Mouse (Mus musculus): Measurements from ENCODE around the gene Map7d1. TPM values are rescaled to one million over a fixed set of nuclear protein-coding genes. Genes with fewer than 3 reads are reported as not detected.

Gene Map7d1
- polyA plus RNA-seq, 1 experiment from 2014 or later = 68.2 TPM

DNA sequence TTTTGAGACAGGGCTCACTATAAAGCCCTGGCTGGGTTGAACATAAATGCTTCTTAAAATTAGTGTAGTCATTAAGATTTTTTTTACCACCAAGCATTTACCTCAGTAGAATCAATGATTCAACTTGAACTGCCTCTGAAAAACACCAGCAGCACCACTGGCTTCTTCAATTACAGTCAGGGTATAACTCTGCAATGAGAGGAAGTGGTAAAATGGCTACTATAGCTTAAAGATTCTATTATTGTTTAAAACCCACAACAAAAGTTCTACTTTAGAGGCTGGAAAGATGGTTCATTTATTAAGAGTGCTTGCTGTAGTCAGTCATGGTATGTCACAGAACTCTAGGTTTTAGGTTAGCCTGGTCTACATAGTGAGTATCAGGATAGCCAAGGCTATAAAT is 61.9 kb downstream of the Map7d1 start:
- Histone ChIP-seq H3K27me3 (ENCODE audit: control insufficient read depth, insufficient read depth, low read depth, low read length) (no peaks in the 10 kb centered on the region), H3K4me1 (ENCODE audit: control insufficient read depth, insufficient read depth, low read length) (peaks cover 3% of the 10 kb centered on the region; the same call in 1 of the 2 replicates), H3K9me3 (replicated peaks; ENCODE audit: control insufficient read depth, low read length, poor library complexity, severe bottlenecking) (no peaks in the 10 kb centered on the region), H3K4me2 (ENCODE audit: low read length) (no peak overlapping the region), H3K9ac (ENCODE audit: low read depth, low read length) (no peak overlapping the region), H3K27ac (ENCODE audit: low read length) (no peak overlapping the region), H3K4me3 (ENCODE audit: low read depth, low read length) (no peak overlapping the region), H3K36me3 (ENCODE audit: control insufficient read depth, insufficient read depth, low read length) (peaks cover 3% of the 10 kb centered on the region; the same call in 1 of the 2 replicates)
- ATAC-seq = no peak

GRCm38 (mm10) chr4:126190636-126191035 is 65.5 kb downstream of the Map7d1 start:
- Histone ChIP-seq H3K9ac (ENCODE audit: low read depth, low read length) (no peak overlapping the region), H3K27me3 (ENCODE audit: control insufficient read depth, insufficient read depth, low read depth, low read length) (no peaks in the 10 kb centered on the region), H3K9me3 (replicated peaks; ENCODE audit: control insufficient read depth, low read length, poor library complexity, severe bottlenecking) (no peaks in the 10 kb centered on the region), H3K36me3 (ENCODE audit: control insufficient read depth, insufficient read depth, low read length) (peaks cover 3% of the 10 kb centered on the region; the same call in 1 of the 2 replicates), H3K4me2 (ENCODE audit: low read length) (no peak overlapping the region), H3K4me1 (ENCODE audit: control insufficient read depth, insufficient read depth, low read length) (no peaks in the 10 kb centered on the region; the same call in 1 of the 2 replicates), H3K27ac (ENCODE audit: low read length) (no peak overlapping the region), H3K4me3 (ENCODE audit: low read depth, low read length) (no peak overlapping the region)
- WGBS = 91% methylated on average over 2 of the region's 2 CpGs
- no peak for ATAC-seq

- whole genome bisulfite sequencing = 94% methylated on average over 3 of the region's 3 CpGs
- H3K27ac ChIP-seq (ENCODE audit: low read length) = no peak overlapping the region
These were observed 69.0 kb downstream of the Map7d1 start for GRCm38 (mm10) chr4:126187096-126187495.

DNA sequence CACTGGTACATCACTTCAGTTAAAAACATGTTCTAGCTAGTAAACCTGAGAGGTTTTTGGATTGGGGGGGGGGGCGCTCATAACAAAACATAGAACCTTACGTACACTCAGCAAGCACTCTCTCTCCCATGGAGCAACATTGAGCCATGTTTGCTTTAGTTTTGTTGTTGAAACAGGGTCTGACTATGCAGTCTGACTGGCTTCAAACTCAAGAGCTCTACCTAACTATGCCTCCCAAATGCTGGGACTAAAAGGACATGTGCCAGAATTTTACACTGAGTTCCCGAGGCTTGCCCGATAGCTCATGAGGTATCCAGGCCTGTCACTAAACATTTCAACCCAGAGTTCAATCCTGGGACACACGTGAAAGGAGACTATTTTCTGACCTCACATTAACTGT is 73.1 kb downstream of the Map7d1 start:
- H3K9me3 ChIP-seq (replicated peaks; ENCODE audit: control insufficient read depth, low read length, poor library complexity, severe bottlenecking) = no peaks in the 10 kb centered on the region
- 88% methylated on average over 5 of the region's 5 CpGs for WGBS
- H3K36me3 ChIP-seq (ENCODE audit: control insufficient read depth, insufficient read depth, low read length) = peaks cover 12% of the 10 kb centered on the region; the same call in 1 of the 2 replicates
- no peak overlapping the region for H3K4me3 ChIP-seq (ENCODE audit: low read depth, low read length)
- no peaks in the 10 kb centered on the region; the same call in 1 of the 2 replicates for H3K4me1 ChIP-seq (ENCODE audit: control insufficient read depth, insufficient read depth, low read length)
- no peak overlapping the region for H3K4me2 ChIP-seq (ENCODE audit: low read length)
- ATAC-seq = no peak
- no peak overlapping the region for H3K27ac ChIP-seq (ENCODE audit: low read length)
- no peaks in the 10 kb centered on the region for H3K27me3 ChIP-seq (ENCODE audit: control insufficient read depth, insufficient read depth, low read depth, low read length)
- no peak overlapping the region for H3K9ac ChIP-seq (ENCODE audit: low read depth, low read length)

More at GRCm38 (mm10) chr4:126187096-126187495, 69.0 kb downstream of the Map7d1 start:
- Histone ChIP-seq H3K4me1 (ENCODE audit: control insufficient read depth, insufficient read depth, low read length) (no peaks in the 10 kb centered on the region; the same call in 1 of the 2 replicates), H3K9ac (ENCODE audit: low read depth, low read length) (no peak overlapping the region), H3K4me3 (ENCODE audit: low read depth, low read length) (no peak overlapping the region), H3K9me3 (replicated peaks; ENCODE audit: control insufficient read depth, low read length, poor library complexity, severe bottlenecking) (no peaks in the 10 kb centered on the region), H3K4me2 (ENCODE audit: low read length) (no peak overlapping the region), H3K36me3 (ENCODE audit: control insufficient read depth, insufficient read depth, low read length) (peaks cover 5% of the 10 kb centered on the region; the same call in 1 of the 2 replicates), H3K27me3 (ENCODE audit: control insufficient read depth, insufficient read depth, low read depth, low read length) (no peaks in the 10 kb centered on the region)
- ATAC-seq = no peak

Other genes starting within 250 kb of the Map7d1 start
- gene Csf3r, start 231.8 kb downstream of the Map7d1 start, polyA plus RNA-seq (2015; fragmentation: Nextera tagmentation; extraction: Ambion mirVana) = 0.62 and 0.93 TPM in 2 replicates
- gene Mrps15, start 209.4 kb downstream of the Map7d1 start, polyA plus RNA-seq (2015; fragmentation: Nextera tagmentation; extraction: Ambion mirVana) = 128 and 131 TPM in 2 replicates
- gene Oscp1, start 197.8 kb downstream of the Map7d1 start, polyA plus RNA-seq (2015; fragmentation: Nextera tagmentation; extraction: Ambion mirVana) = 40.0 and 48.5 TPM in 2 replicates
- 55.1 and 63.5 TPM in 2 replicates for gene Lsm10, start 159.7 kb downstream of the Map7d1 start, polyA plus RNA-seq (2015; fragmentation: Nextera tagmentation; extraction: Ambion mirVana)
- 27.1 and 31.1 TPM in 2 replicates for gene Stk40, start 152.4 kb downstream of the Map7d1 start, polyA plus RNA-seq (2015; fragmentation: Nextera tagmentation; extraction: Ambion mirVana)
- gene Eva1b, start 108.6 kb downstream of the Map7d1 start, polyA plus RNA-seq (2015; fragmentation: Nextera tagmentation; extraction: Ambion mirVana) = 7.9 and 10.0 TPM in 2 replicates
- 1.4 and 1.8 TPM in 2 replicates for gene Sh3d21, start 92.9 kb downstream of the Map7d1 start, polyA plus RNA-seq (2015; fragmentation: Nextera tagmentation; extraction: Ambion mirVana)
- 124 and 137 TPM in 2 replicates for gene Thrap3, start 53.6 kb downstream of the Map7d1 start, polyA plus RNA-seq (2015; fragmentation: Nextera tagmentation; extraction: Ambion mirVana)
- gene Trappc3, start 6.0 kb upstream of the Map7d1 start, polyA plus RNA-seq (2015; fragmentation: Nextera tagmentation; extraction: Ambion mirVana) = 193 and 198 TPM in 2 replicates
- 2.2 and 2.5 TPM in 2 replicates for gene Col8a2, start 30.4 kb upstream of the Map7d1 start, polyA plus RNA-seq (2015; fragmentation: Nextera tagmentation; extraction: Ambion mirVana)
- gene Adprhl2, start 65.4 kb upstream of the Map7d1 start, polyA plus RNA-seq (2015; fragmentation: Nextera tagmentation; extraction: Ambion mirVana) = 83.9 and 87.5 TPM in 2 replicates
- gene Tekt2, start 69.3 kb upstream of the Map7d1 start, polyA plus RNA-seq (2015; fragmentation: Nextera tagmentation; extraction: Ambion mirVana) = 15.3 and 17.3 TPM in 2 replicates
- gene Ago3, start 173.2 kb upstream of the Map7d1 start, polyA plus RNA-seq (2015; fragmentation: Nextera tagmentation; extraction: Ambion mirVana) = 14.3 and 18.5 TPM in 2 replicates
- 8.8 and 10.0 TPM in 2 replicates for gene Ago1, start 212.2 kb upstream of the Map7d1 start, polyA plus RNA-seq (2015; fragmentation: Nextera tagmentation; extraction: Ambion mirVana)

Measured in midbrain, embryonic 16.5 days (tissue).